Mouse (Mus musculus): ENCODE data around the gene Fgfr2. TPM values are rescaled to one million over a fixed set of nuclear protein-coding genes. Genes with fewer than 3 reads are reported as not detected.

Fgfr2 gene
- polyA plus RNA-seq, 1 experiment from 2014 or later: 133 TPM

DNA sequence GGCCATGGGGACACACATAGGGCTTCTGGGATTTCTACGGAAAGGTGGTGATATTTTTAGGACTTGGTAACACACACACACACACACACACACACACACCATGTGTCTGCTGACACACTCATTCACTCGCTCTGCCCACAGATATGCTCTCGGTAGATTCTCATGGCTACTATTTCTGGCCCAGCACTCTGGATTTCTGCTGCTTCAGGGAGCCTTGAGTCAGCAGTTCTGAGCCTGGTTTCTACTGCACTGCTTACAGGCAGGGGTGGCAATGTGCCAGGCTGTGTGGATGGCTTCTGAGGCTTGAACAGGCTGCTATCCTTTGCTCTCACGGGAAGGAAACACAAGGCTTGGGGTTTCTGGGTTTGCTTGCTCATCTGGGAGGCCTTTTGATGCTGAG, 2441.4 kb downstream of the Fgfr2 start:
- Histone ChIP-seq H3K9me3 (ENCODE audit: control insufficient read depth, low read length) (no peaks in the 10 kb centered on the region), H3K4me3 (ENCODE audit: low read length) (no peak overlapping the region), H3K36me3 (ENCODE audit: control insufficient read depth, insufficient read depth, low read length) (no peaks in the 10 kb centered on the region), H3K27ac (ENCODE audit: low read depth, low read length) (no peak overlapping the region), H3K27me3 (ENCODE audit: control insufficient read depth, insufficient read depth, low read length) (no peaks in the 10 kb centered on the region), H3K9ac (ENCODE audit: low read depth, low read length) (no peak overlapping the region), H3K4me1 (ENCODE audit: control insufficient read depth, insufficient read depth, low read length) (no peaks in the 10 kb centered on the region), H3K4me2 (replicated peaks; ENCODE audit: low read depth, low read length) (no peak overlapping the region)
- WGBS: 84% methylated on average over 4 of the region's 4 CpGs
- no peak for ATAC-seq (ENCODE audit: low FRiP score, low TSS enrichment)

GRCm38 (mm10) chr7:130678414-130678813, 2444.7 kb downstream of the Fgfr2 start:
- H3K27me3 ChIP-seq (ENCODE audit: control insufficient read depth, insufficient read depth, low read length): no peaks in the 10 kb centered on the region
- H3K4me1 ChIP-seq (ENCODE audit: control insufficient read depth, insufficient read depth, low read length): no peaks in the 10 kb centered on the region
- H3K36me3 ChIP-seq (ENCODE audit: control insufficient read depth, insufficient read depth, low read length): peaks cover 4% of the 10 kb centered on the region; the same call in 1 of the 2 replicates
- WGBS: 90% methylated on average over 6 of the region's 6 CpGs
- no peak overlapping the region for H3K27ac ChIP-seq (ENCODE audit: low read depth, low read length)
- H3K9me3 ChIP-seq (ENCODE audit: control insufficient read depth, low read length): no peaks in the 10 kb centered on the region; the same call in 1 of the 2 replicates
- no peak for ATAC-seq (ENCODE audit: low FRiP score, low TSS enrichment)
- no peak overlapping the region for H3K4me2 ChIP-seq (replicated peaks; ENCODE audit: low read depth, low read length)
- H3K9ac ChIP-seq (ENCODE audit: low read depth, low read length): no peak overlapping the region
- H3K4me3 ChIP-seq (ENCODE audit: low read length): no peak overlapping the region

GRCm38 (mm10) chr7:130677541-130678274, 2445.4 kb downstream of the Fgfr2 start:
- ATAC-seq (ENCODE audit: low FRiP score, low TSS enrichment): no peak
- no peaks in the 10 kb centered on the region; the same call in 1 of the 2 replicates for H3K9me3 ChIP-seq (ENCODE audit: control insufficient read depth, low read length)
- H3K27me3 ChIP-seq (ENCODE audit: control insufficient read depth, insufficient read depth, low read length): no peaks in the 10 kb centered on the region
- no peak overlapping the region for H3K9ac ChIP-seq (ENCODE audit: low read depth, low read length)
- H3K36me3 ChIP-seq (ENCODE audit: control insufficient read depth, insufficient read depth, low read length): peaks cover 4% of the 10 kb centered on the region; the same call in 1 of the 2 replicates
- no peak overlapping the region for H3K4me2 ChIP-seq (replicated peaks; ENCODE audit: low read depth, low read length)
- no peaks in the 10 kb centered on the region for H3K4me1 ChIP-seq (ENCODE audit: control insufficient read depth, insufficient read depth, low read length)
- no peak overlapping the region for H3K4me3 ChIP-seq (ENCODE audit: low read length)
- WGBS: 81% methylated on average over 12 of the region's 12 CpGs
- H3K27ac ChIP-seq (ENCODE audit: low read depth, low read length): no peak overlapping the region

- no peak for ATAC-seq (ENCODE audit: low FRiP score, low TSS enrichment)
- no peak overlapping the region for H3K4me2 ChIP-seq (replicated peaks; ENCODE audit: low read depth, low read length)
- peaks cover 4% of the 10 kb centered on the region; the same call in 1 of the 2 replicates for H3K36me3 ChIP-seq (ENCODE audit: control insufficient read depth, insufficient read depth, low read length)
- no peaks in the 10 kb centered on the region; the same call in 1 of the 2 replicates for H3K9me3 ChIP-seq (ENCODE audit: control insufficient read depth, low read length)
- H3K4me3 ChIP-seq (ENCODE audit: low read length): no peak overlapping the region
- no peak overlapping the region for H3K9ac ChIP-seq (ENCODE audit: low read depth, low read length)
- no peak overlapping the region for H3K27ac ChIP-seq (ENCODE audit: low read depth, low read length)
- H3K27me3 ChIP-seq (ENCODE audit: control insufficient read depth, insufficient read depth, low read length): no peaks in the 10 kb centered on the region
- 51% methylated on average over 11 of the region's 11 CpGs for WGBS
- no peaks in the 10 kb centered on the region for H3K4me1 ChIP-seq (ENCODE audit: control insufficient read depth, insufficient read depth, low read length)
Observed at GRCm38 (mm10) chr7:130676885-130677540, 2446.1 kb downstream of the Fgfr2 start.

DNA sequence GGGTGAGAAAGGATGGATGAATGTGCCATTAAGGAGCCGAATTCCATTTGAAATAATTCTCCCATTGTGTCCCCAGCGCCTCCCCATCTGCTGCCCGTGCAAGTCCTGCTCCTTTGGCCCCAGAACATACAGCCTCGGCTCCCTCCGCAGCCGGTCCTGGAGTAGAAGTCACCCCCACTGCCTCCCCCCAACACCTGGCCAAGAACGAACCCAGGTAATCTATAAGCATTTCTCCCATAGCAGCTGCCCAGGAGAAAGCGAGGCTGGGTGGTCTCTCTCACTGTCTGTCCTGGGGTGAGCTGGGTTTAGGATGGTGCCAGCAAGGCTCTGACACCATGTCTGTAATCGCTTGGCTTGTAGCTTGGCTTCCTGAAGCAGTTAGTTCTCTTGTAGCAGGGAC, 2448.6 kb downstream of the Fgfr2 start:
- Histone ChIP-seq H3K4me3 (ENCODE audit: low read length) (no peak overlapping the region), H3K4me2 (replicated peaks; ENCODE audit: low read depth, low read length) (no peak overlapping the region), H3K9ac (ENCODE audit: low read depth, low read length) (no peak overlapping the region), H3K27me3 (ENCODE audit: control insufficient read depth, insufficient read depth, low read length) (no peaks in the 10 kb centered on the region), H3K27ac (ENCODE audit: low read depth, low read length) (no peak overlapping the region), H3K36me3 (ENCODE audit: control insufficient read depth, insufficient read depth, low read length) (peaks cover 4% of the 10 kb centered on the region; the same call in 1 of the 2 replicates), H3K9me3 (ENCODE audit: control insufficient read depth, low read length) (no peaks in the 10 kb centered on the region; the same call in 1 of the 2 replicates), H3K4me1 (ENCODE audit: control insufficient read depth, insufficient read depth, low read length) (peaks cover 17% of the 10 kb centered on the region; the same call in 1 of the 2 replicates)
- no peak for ATAC-seq (ENCODE audit: low FRiP score, low TSS enrichment)
- 83% methylated on average over 9 of the region's 9 CpGs for WGBS

DNA sequence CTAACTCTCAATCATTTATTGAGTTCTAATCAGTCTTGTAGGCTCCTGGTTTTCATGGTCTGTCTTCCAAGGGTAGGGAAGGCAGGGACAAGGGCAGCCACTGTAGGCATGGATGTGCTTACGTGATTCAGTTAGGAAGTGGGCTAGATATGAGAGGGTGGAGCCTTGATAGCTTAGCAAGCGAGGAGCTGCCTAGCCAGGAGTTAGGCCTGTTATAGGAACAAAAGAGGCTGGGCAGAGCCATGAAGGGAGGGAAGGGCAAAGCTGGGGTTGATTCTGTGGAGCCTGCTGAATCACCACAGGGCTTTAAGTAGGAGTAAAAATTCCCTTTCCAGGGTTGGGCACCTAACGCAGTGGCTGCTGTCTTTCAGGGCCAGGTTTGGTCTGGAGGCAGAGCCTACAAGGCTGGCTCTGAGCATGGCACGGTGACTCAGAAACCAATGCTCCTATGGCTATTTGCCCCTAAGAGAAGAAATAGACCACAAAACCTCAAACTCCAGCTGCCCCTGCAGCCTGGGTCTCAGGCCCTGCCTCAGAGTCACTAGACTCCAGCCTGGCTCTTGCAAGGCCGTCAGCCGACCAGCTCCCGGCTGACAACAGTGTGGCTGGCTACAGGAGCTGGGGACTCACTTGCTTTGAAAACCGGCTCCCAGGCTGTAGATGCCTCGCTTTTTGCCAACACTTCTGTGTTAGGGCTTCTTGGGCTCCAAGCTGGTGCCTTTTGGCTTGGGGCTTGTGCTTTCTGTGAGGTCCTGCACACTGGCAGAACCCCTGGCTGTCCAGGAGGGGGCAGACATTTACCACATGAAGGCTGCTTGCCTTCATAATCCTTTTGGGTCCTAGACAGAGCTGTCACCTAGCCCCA, 2449.7 kb downstream of the Fgfr2 start:
- H3K9ac ChIP-seq (ENCODE audit: low read depth, low read length): no peak overlapping the region

GRCm38 (mm10) chr7:130671301-130671700, 2451.8 kb downstream of the Fgfr2 start:
- peak; percentile 36; the same call in 1 of the 2 replicates for ATAC-seq (ENCODE audit: low FRiP score, low TSS enrichment)
- H3K36me3 ChIP-seq (ENCODE audit: control insufficient read depth, insufficient read depth, low read length): peaks cover 4% of the 10 kb centered on the region; the same call in 1 of the 2 replicates
- H3K9ac ChIP-seq (ENCODE audit: low read depth, low read length): no peak overlapping the region
- H3K4me1 ChIP-seq (ENCODE audit: control insufficient read depth, insufficient read depth, low read length): peaks cover 27% of the 10 kb centered on the region
- 47% methylated on average over 6 of the region's 6 CpGs for WGBS
- no peak overlapping the region for H3K27ac ChIP-seq (ENCODE audit: low read depth, low read length)
- H3K4me2 ChIP-seq (replicated peaks; ENCODE audit: low read depth, low read length): no peak overlapping the region
- H3K27me3 ChIP-seq (ENCODE audit: control insufficient read depth, insufficient read depth, low read length): no peaks in the 10 kb centered on the region
- H3K9me3 ChIP-seq (ENCODE audit: control insufficient read depth, low read length): no peaks in the 10 kb centered on the region; the same call in 1 of the 2 replicates
- H3K4me3 ChIP-seq (ENCODE audit: low read length): no peak overlapping the region

More for the DNA sequence above, 2449.7 kb downstream of the Fgfr2 start:
- Histone ChIP-seq H3K27me3 (ENCODE audit: control insufficient read depth, insufficient read depth, low read length) (no peaks in the 10 kb centered on the region), H3K4me1 (ENCODE audit: control insufficient read depth, insufficient read depth, low read length) (peaks cover 27% of the 10 kb centered on the region), H3K9me3 (ENCODE audit: control insufficient read depth, low read length) (no peaks in the 10 kb centered on the region; the same call in 1 of the 2 replicates), H3K36me3 (ENCODE audit: control insufficient read depth, insufficient read depth, low read length) (peaks cover 4% of the 10 kb centered on the region; the same call in 1 of the 2 replicates), H3K27ac (ENCODE audit: low read depth, low read length) (no peak overlapping the region), H3K4me2 (replicated peaks; ENCODE audit: low read depth, low read length) (no peak overlapping the region), H3K4me3 (ENCODE audit: low read length) (no peak overlapping the region)
- ATAC-seq (ENCODE audit: low FRiP score, low TSS enrichment): peak; percentile 58; the same call in 1 of the 2 replicates
- WGBS: 68% methylated on average over 9 of the region's 9 CpGs

GRCm38 (mm10) chr7:130670358-130670757, 2452.8 kb downstream of the Fgfr2 start:
- no peak for ATAC-seq (ENCODE audit: low FRiP score, low TSS enrichment)
- 69% methylated on average over 4 of the region's 4 CpGs for WGBS
- H3K9ac ChIP-seq (ENCODE audit: low read depth, low read length): no peak overlapping the region
- 0 out of 2 replicates have a peak overlapping the region, but pooled peaks have one; percentile 30 for H3K27ac ChIP-seq (ENCODE audit: low read depth, low read length)
- H3K4me1 ChIP-seq (ENCODE audit: control insufficient read depth, insufficient read depth, low read length): peaks cover 27% of the 10 kb centered on the region
- 0 out of 2 replicates have a peak, but pooled peaks cover 5% of the 10 kb centered on the region for H3K9me3 ChIP-seq (ENCODE audit: control insufficient read depth, low read length)
- peaks cover 6% of the 10 kb centered on the region for H3K36me3 ChIP-seq (ENCODE audit: control insufficient read depth, insufficient read depth, low read length)
- H3K27me3 ChIP-seq (ENCODE audit: control insufficient read depth, insufficient read depth, low read length): no peaks in the 10 kb centered on the region
- no peak overlapping the region for H3K4me2 ChIP-seq (replicated peaks; ENCODE audit: low read depth, low read length)
- H3K4me3 ChIP-seq (ENCODE audit: low read length): no peak overlapping the region

Measured in kidney, embryonic 14.5 days (tissue).